Mouse (Mus musculus) forebrain, postnatal 0 days (tissue): ENCODE results near the gene Saa4. TPM values are rescaled to one million over a fixed set of nuclear protein-coding genes. Genes with fewer than 3 reads are reported as not detected.
"Not testable (repeated sequence)": the region's sequence is repeated elsewhere in the genome, so short reads cannot be mapped to it uniquely, and the experiment has no call there.

Experiments
- ATAC-seq: fragments of 200-750 bp; cut with Nextera tagmentation; 2 replicates; pipeline ENCODE4 v1.8.0; 2017; ENCODE audit warnings: mild to moderate bottlenecking, moderate library complexity
- DNase-seq: peaks from one replicate; pipeline ENCODE4 v3.0.0-alpha.2; 2015
- H3K27ac ChIP-seq: fragments of 300-500 bp; sonication (generic); 2 replicates; pipeline ENCODE4 v1.5.1; 2014; ENCODE audit warnings: low read depth, mild to moderate bottlenecking, antibody characterized with exemption, low read length, moderate library complexity, mixed read lengths
- H3K27me3 ChIP-seq: fragments of 300-500 bp; sonication (generic); 2 replicates; pipeline ENCODE4 v1.6.1; 2014; ENCODE audit warnings: mild to moderate bottlenecking, low read length, mixed read lengths; ENCODE audit not compliant: insufficient read depth
- H3K36me3 ChIP-seq: fragments of 300-500 bp; sonication (generic); 2 replicates; pipeline ENCODE4 v1.6.1; 2014; ENCODE audit warnings: mild to moderate bottlenecking, moderate library complexity; ENCODE audit not compliant: insufficient read depth
- H3K4me1 ChIP-seq: fragments of 300-500 bp; sonication (generic); 2 replicates; pipeline ENCODE4 v1.6.1; 2014; ENCODE audit warnings: antibody characterized with exemption; ENCODE audit not compliant: insufficient read depth
- H3K4me2 ChIP-seq: fragments of 300-500 bp; sonication (generic); 2 replicates; pipeline ENCODE4 v1.6.1; 2014; ENCODE audit warnings: low read depth, mild to moderate bottlenecking, moderate library complexity
- H3K4me3 ChIP-seq: fragments of 300-500 bp; sonication (generic); 2 replicates; pipeline ENCODE4 v1.5.1; 2014; ENCODE audit warnings: low read depth, low read length, mixed read lengths
- H3K9ac ChIP-seq: fragments of 300-500 bp; sonication (generic); 2 replicates; pipeline ENCODE4 v1.6.1; 2014; ENCODE audit warnings: mild to moderate bottlenecking
- H3K9me3 ChIP-seq: fragments of 300-500 bp; sonication (generic); 2 replicates; pipeline ENCODE4 v1.6.1; 2016; ENCODE audit warnings: low read length
- CTCF ChIP-seq: sonication (generic); IDR thresholded peaks from 2 replicates; pipeline ENCODE4 v1.5.1; 2016; ENCODE audit warnings: antibody characterized with exemption, control low read depth, low read depth
- WGBS: fragments of 180-500 bp; shearing (Covaris S2); extraction: QIAGEN DNeasy Blood & Tissue Kit; methylation state at CpG from one replicate; pipeline ENCODE4 v1.1.7; 2014; 5-methylcytosine and 5-hydroxymethylcytosine counted together
- polyA plus RNA-seq: library from polyadenylated mRNA; unstranded; fragments of >200 nt; fragmentation: Nextera tagmentation; extraction: Ambion mirVana; gene quantifications from 2 replicates; pipeline ENCODE4 v1.2.1, GENCODE M21; 2015
- total RNA-seq: library from RNA; depleted of rRNA; stranded (reverse); fragments of >200 nt; gene quantifications from 2 replicates; pipeline ENCODE4 v1.2.3, GENCODE M21; 2014; rRNA removed

The Saa4 gene
- total and polyA plus RNA-seq, 2 experiments from 2014 or later = not detected

- no peak overlapping the region for H3K27ac ChIP-seq
- no peak for DNase-seq
- H3K4me2 ChIP-seq = no peak overlapping the region
- no peak overlapping the region for H3K4me3 ChIP-seq
- ATAC-seq = no peak
- H3K36me3 ChIP-seq = peaks cover 63% of the 10 kb centered on the region
- no peak overlapping the region for H3K9ac ChIP-seq
- TF ChIP-seq CTCF = no peak
- H3K9me3 ChIP-seq = no peaks in the 10 kb centered on the region
- no peaks in the 10 kb centered on the region for H3K4me1 ChIP-seq
- no peaks in the 10 kb centered on the region for H3K27me3 ChIP-seq
- 96% methylated on average over 1 of the region's 1 CpGs for WGBS
These were observed 35.6 kb downstream of the Saa4 start for GRCm38 (mm10) chr7:46696754-46697153.

GRCm38 (mm10) chr7:46686827-46687226 is 45.6 kb downstream of the Saa4 start:
- Histone ChIP-seq H3K9me3 (no peaks in the 10 kb centered on the region), H3K9ac (no peak overlapping the region), H3K4me2 (no peak overlapping the region), H3K36me3 (peaks cover 25% of the 10 kb centered on the region), H3K4me1 (no peaks in the 10 kb centered on the region), H3K27me3 (no peaks in the 10 kb centered on the region), H3K4me3 (no peak overlapping the region), H3K27ac (no peak overlapping the region)
- 88% methylated on average over 5 of the region's 5 CpGs for WGBS
- DNase-seq = no peak
- no peak for ATAC-seq
- TF ChIP-seq CTCF = no peak

- DNase-seq (no peak), ATAC-seq (no peak)
- H3K4me1 ChIP-seq = no peaks in the 10 kb centered on the region
- no peak overlapping the region for H3K27ac ChIP-seq
- H3K36me3 ChIP-seq = no peaks in the 10 kb centered on the region
- H3K27me3 ChIP-seq = no peaks in the 10 kb centered on the region
- no peak overlapping the region for H3K4me2 ChIP-seq
- H3K4me3 ChIP-seq = no peak overlapping the region
- no peaks in the 10 kb centered on the region for H3K9me3 ChIP-seq
- no peak overlapping the region for H3K9ac ChIP-seq
- no peak for TF ChIP-seq CTCF
These were observed 51.7 kb downstream of the Saa4 start for GRCm38 (mm10) chr7:46680732-46681131.

GRCm38 (mm10) chr7:46679044-46679443 is 53.4 kb downstream of the Saa4 start:
- H3K36me3 ChIP-seq, H3K4me2 ChIP-seq, H3K9me3 ChIP-seq, H3K9ac ChIP-seq, H3K27ac ChIP-seq, H3K27me3 ChIP-seq, ATAC-seq, DNase-seq, H3K4me1 ChIP-seq, H3K4me3 ChIP-seq: not testable (repeated sequence)
- 79% methylated on average over 7 of the region's 7 CpGs for WGBS

- Histone ChIP-seq H3K4me1 (no peaks in the 10 kb centered on the region), H3K27ac (no peak overlapping the region), H3K9me3 (no peaks in the 10 kb centered on the region), H3K4me3 (no peak overlapping the region), H3K36me3 (no peaks in the 10 kb centered on the region), H3K9ac (no peak overlapping the region), H3K4me2 (no peak overlapping the region), H3K27me3 (no peaks in the 10 kb centered on the region)
- DNase-seq (no peak), ATAC-seq (no peak)
- 90% methylated on average over 3 of the region's 3 CpGs for WGBS
- no peak for TF ChIP-seq CTCF
These were observed 54.0 kb downstream of the Saa4 start for GRCm38 (mm10) chr7:46678417-46678816.

Other genes starting within 250 kb of the Saa4 start
- 50.7 and 54.5 TPM in 2 replicates for gene Sergef, start 92.8 kb downstream of the Saa4 start, total RNA-seq
- gene Sergef, start 92.8 kb downstream of the Saa4 start, polyA plus RNA-seq = 40.4 and 46.9 TPM in 2 replicates
- gene Tph1, start 60.1 kb downstream of the Saa4 start, total RNA-seq = 1.3 and 3.6 TPM in 2 replicates
- 0.99 and 1.9 TPM in 2 replicates for gene Tph1, start 60.1 kb downstream of the Saa4 start, polyA plus RNA-seq
- 14.3 and 16.2 TPM in 2 replicates for gene Saal1, start 21.9 kb downstream of the Saa4 start, total RNA-seq
- 13.3 and 14.4 TPM in 2 replicates for gene Saal1, start 21.9 kb downstream of the Saa4 start, polyA plus RNA-seq
- not detected in 2 replicates for gene Saa3, start 16.9 kb downstream of the Saa4 start, total RNA-seq
- gene Saa3, start 16.9 kb downstream of the Saa4 start, polyA plus RNA-seq = 0.35 TPM in 1 of 2 replicates, not detected in the other
- gene Saa1, start 10.4 kb upstream of the Saa4 start, total RNA-seq = not detected in 2 replicates
- gene Saa1, start 10.4 kb upstream of the Saa4 start, polyA plus RNA-seq = 0.36 TPM in 1 of 2 replicates, not detected in the other
- not detected in 2 replicates for gene Saa2, start 19.2 kb upstream of the Saa4 start, total RNA-seq
- gene Saa2, start 19.2 kb upstream of the Saa4 start, polyA plus RNA-seq = not detected in 2 replicates
- gene Hps5, start 63.5 kb upstream of the Saa4 start, total RNA-seq = 17.1 and 24.5 TPM in 2 replicates
- 5.6 and 6.9 TPM in 2 replicates for gene Hps5, start 63.5 kb upstream of the Saa4 start, polyA plus RNA-seq
- gene Gtf2h1, start 63.5 kb upstream of the Saa4 start, total RNA-seq = 58.2 and 60.1 TPM in 2 replicates
- 39.0 and 42.1 TPM in 2 replicates for gene Gtf2h1, start 63.5 kb upstream of the Saa4 start, polyA plus RNA-seq
- gene Ldha, start 108.9 kb upstream of the Saa4 start, total RNA-seq = 373 and 414 TPM in 2 replicates
- gene Ldha, start 108.9 kb upstream of the Saa4 start, polyA plus RNA-seq = 753 and 790 TPM in 2 replicates
- gene Ldhc, start 128.6 kb upstream of the Saa4 start, total RNA-seq = not detected in 2 replicates
- not detected in 2 replicates for gene Ldhc, start 128.6 kb upstream of the Saa4 start, polyA plus RNA-seq
- gene Tsg101, start 187.4 kb upstream of the Saa4 start, total RNA-seq = 143 and 147 TPM in 2 replicates
- 384 and 404 TPM in 2 replicates for gene Tsg101, start 187.4 kb upstream of the Saa4 start, polyA plus RNA-seq
- 9.2 and 12.0 TPM in 2 replicates for gene Uevld, start 225.9 kb upstream of the Saa4 start, total RNA-seq
- 3.2 and 4.6 TPM in 2 replicates for gene Uevld, start 225.9 kb upstream of the Saa4 start, polyA plus RNA-seq